Mouse (Mus musculus) layer of hippocampus, adult 6 months (tissue): Measurements from ENCODE around the gene Srrm1. TPM values are rescaled to one million over a fixed set of nuclear protein-coding genes. Genes with fewer than 3 reads are reported as not detected.

ENCODE experiments used
- long read RNA-seq, 2 experiments: library from polyadenylated mRNA; unstranded; transcript quantifications; one replicate each; pipeline ENCODE4 v2.0.0; 2019 to 2020
- polyA plus RNA-seq: library from polyadenylated mRNA; unstranded; fragments of <200 nt; fragmentation: Nextera tagmentation; gene quantifications from 2 replicates; pipeline ENCODE4 v1.2.3, GENCODE M21; 2021

Srrm1 gene
- polyA plus RNA-seq: 83.8 and 87.6 TPM in 2 replicates
- long read RNA-seq, experiment 1, partial matches to known transcripts: 41 of 57 reads
- long read RNA-seq, experiment 1, other reads (novel, unspliced or antisense): 14 of 57 reads
- long read RNA-seq, experiment 2, transcript Srrm1-207 (4 exons, 2,847 nt): major isoform, 15 of 120 reads
- long read RNA-seq, experiment 2, partial matches to known transcripts: 53 of 120 reads
- long read RNA-seq, experiment 2, other reads (novel, unspliced or antisense): 51 of 120 reads

DNA sequence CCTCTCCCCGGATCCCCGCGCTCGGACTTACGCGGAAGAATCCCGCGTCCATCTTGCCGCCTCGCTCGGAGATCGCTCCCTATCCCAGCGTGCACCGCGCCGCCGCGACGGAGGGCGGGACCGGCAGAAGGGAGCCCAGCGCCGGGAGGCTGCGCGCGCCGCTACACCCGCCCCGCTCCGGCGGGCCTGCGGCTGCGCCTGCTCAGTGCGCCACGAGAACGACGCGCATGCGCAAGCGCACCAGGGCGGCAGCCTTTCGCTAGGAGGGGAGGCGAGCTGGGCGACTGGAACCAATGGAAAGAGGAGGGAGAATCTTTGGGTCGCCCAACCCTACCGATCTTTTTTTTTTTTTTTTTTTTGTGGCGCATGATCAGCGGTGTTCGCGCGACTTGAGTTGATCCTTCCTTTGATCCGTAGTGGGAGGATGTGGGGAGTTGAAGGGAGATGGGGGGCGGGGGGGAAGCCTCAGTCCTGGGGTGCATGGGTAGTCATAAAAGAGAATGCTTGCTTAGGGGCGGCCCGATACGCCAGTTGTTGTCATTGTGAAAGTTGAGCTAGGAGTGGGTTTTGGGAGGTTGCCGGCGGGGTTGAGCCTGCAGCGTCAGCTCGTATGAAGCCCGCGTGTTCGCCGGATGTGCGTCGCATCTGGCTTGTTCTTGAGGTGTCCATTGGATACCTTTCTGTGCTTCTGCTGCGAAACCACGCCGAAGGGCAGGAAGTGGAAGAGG, at the start of gene Srrm1:
Gene Srrm1, minus strand, starts transcription at position 256 of the 728 bp plus-strand sequence.

DNA sequence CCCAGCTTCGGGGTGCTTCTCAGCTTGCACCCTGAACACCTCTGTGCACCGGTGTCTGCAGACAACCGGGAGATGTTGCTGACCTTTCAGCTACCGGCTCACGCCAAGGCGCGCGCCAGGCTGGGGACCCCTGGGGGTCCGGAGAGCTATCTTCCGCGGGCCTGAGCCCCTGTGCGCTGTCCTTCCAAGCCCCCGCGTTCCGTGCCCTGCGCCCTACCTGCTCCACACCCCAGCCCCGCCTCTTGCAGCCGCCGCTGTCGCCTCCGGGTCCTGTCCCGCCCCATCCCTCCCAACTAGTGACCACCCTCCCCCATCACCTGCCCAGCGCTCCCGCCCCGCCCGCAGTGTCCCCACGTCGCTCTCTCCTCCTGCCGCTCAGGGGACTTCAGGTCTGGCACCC, 44.9 kb upstream of the Srrm1 start, which contains the start of gene Ncmap:
Gene Ncmap, minus strand, starts transcription at position 237 of the 400 bp plus-strand sequence.

DNA sequence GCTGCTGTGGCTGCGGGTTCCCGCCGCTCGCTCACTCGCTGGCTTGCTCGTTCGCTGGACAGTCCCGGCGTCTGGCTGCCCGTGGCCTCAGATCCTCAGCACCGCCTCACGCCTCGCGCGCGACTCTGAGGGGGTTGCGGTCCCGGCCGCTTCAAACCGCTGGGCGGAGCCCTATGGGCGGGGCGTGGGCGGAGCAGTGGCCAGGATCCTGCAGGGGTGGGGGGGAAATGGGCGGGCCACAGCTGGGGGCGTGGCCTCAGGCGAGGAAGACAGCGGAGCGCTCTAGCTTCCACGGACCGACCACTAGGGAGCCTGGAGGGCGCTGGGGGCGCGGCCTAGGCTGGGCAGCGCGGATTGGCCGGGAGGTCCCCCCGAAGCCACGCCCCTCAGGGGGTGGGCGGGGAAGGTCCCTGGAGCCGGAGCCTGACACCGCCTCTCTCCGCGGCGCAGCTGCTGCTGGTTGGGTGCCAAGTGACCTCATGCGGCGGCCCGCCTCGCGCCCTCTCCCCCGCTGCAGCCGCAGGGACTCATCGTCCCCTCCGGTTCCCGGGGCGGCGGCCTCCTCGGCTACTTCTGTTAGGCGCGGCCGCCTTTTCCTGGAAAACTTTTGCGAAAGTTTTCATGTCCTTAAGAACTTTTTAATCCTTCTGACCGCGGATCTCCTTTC, 80.3 kb downstream of the Srrm1 start, which contains the start of gene Clic4:
Gene Clic4, minus strand, starts transcription at position 175 of the 667 bp plus-strand sequence.

Other genes with a start within 250 kb of the Srrm1 start
- gene Runx3, start 232.7 kb downstream of the Srrm1 start, polyA plus RNA-seq: 0.05 TPM in 1 of 2 replicates, not detected in the other
- 33.3 and 37.3 TPM in 2 replicates for gene Clic4, start 80.5 kb downstream of the Srrm1 start, polyA plus RNA-seq
- 0.54 and 1.3 TPM in 2 replicates for gene Ncmap, start 44.9 kb upstream of the Srrm1 start, polyA plus RNA-seq
- 11.0 and 13.7 TPM in 2 replicates for gene Rcan3, start 80.5 kb upstream of the Srrm1 start, polyA plus RNA-seq
- 2.2 and 3.3 TPM in 2 replicates for gene Stpg1, start 141.5 kb upstream of the Srrm1 start, polyA plus RNA-seq
- 14.2 and 16.4 TPM in 2 replicates for gene Nipal3, start 141.7 kb upstream of the Srrm1 start, polyA plus RNA-seq
- 0.34 and 0.44 TPM in 2 replicates for gene Grhl3, start 220.3 kb upstream of the Srrm1 start, polyA plus RNA-seq